8 mouse cellular contexts compared by ENCODE assay signal in the genomic region with DNA sequence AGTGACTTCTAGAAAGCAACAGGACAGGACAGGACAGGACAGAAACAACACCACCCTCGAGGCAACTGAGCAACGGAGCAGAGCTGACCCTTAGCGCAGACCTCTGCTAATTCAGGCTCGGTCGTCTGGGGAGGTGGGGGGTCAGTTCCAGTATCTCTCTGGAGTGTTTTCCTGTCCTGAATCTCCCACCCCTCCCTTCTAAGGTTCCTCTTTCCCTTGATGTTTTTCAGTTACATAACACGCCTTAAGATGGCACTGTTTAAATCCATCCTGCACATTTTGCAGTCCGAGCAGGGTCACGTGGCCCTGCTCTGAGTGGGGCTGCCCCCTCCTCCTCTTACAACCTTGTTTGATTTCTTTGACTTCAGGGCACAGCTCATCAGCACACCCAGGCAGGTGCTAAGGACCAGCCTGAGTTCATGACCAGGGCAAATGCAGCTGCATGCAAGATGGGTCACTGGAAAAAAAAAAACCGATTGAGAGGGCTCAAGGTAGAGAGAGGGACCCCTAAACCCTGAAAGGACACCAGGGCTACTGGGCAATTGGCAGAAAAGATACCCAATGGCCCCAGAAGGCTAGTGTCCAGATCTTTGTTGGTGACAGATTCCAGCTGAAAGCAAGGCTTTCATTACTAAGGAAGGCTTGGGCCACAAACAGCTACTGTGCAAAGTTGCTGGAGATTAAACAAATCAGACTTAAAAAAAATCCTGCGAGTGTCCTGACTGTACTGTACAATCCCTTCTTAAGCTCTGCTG. TPM values are rescaled to one million over a fixed set of nuclear protein-coding genes. Genes with fewer than 3 reads are reported as not detected.
DNase-seq lines count a peak whose midpoint lies in the region; ATAC-seq and TF ChIP-seq lines count a peak whose summit lies in the region.

No protein-coding gene starts in this region.

- WGBS in kidney, embryonic 14.5 days: 5% methylated on average over 10 of the region's 10 CpGs
- 8% methylated on average over 10 of the region's 10 CpGs for WGBS in forebrain, embryonic 14.5 days
- 4% methylated on average over 10 of the region's 10 CpGs for WGBS in midbrain, embryonic 16.5 days

- TF ChIP-seq POLR2A in brain, embryonic 14.5 days (IDR thresholded peaks at IDR 0.05; ENCODE audit: borderline replicate concordance, extremely low read depth, insufficient read depth, insufficient read length, poor library complexity, severe bottlenecking): no peak

- H3K27ac ChIP-seq in kidney, embryonic 14.5 days (ENCODE audit: low read depth, low read length): no peak overlapping the region
- H3K27ac ChIP-seq in forebrain, embryonic 14.5 days (ENCODE audit: low read depth, low read length): no peak overlapping the region
- no peak overlapping the region for H3K27ac ChIP-seq in midbrain, embryonic 16.5 days (ENCODE audit: low read length)

- no peaks in the 10 kb centered on the region for H3K36me3 ChIP-seq in kidney, embryonic 14.5 days (ENCODE audit: control insufficient read depth, insufficient read depth, low read length)
- no peaks in the 10 kb centered on the region; the same call in 1 of the 2 replicates for H3K36me3 ChIP-seq in forebrain, embryonic 14.5 days (ENCODE audit: control insufficient read depth, insufficient read depth, low read length)
- no peaks in the 10 kb centered on the region for H3K36me3 ChIP-seq in midbrain, embryonic 16.5 days (ENCODE audit: control insufficient read depth, insufficient read depth, low read length)

- peaks cover 73% of the 10 kb centered on the region for H3K27me3 ChIP-seq in kidney, embryonic 14.5 days (ENCODE audit: control insufficient read depth, insufficient read depth, low read length)
- H3K27me3 ChIP-seq in forebrain, embryonic 14.5 days (replicated peaks; ENCODE audit: control insufficient read depth, insufficient read depth, low read length): peaks cover 34% of the 10 kb centered on the region
- peaks cover 13% of the 10 kb centered on the region for H3K27me3 ChIP-seq in midbrain, embryonic 16.5 days (ENCODE audit: control insufficient read depth, insufficient read depth, low read depth, low read length)

- peak; percentile 47; the same call in 1 of the 2 replicates for TF ChIP-seq CTCF in brain, embryonic 14.5 days (IDR thresholded peaks at IDR 0.05; ENCODE audit: borderline replicate concordance, extremely low read depth, insufficient read depth, insufficient read length)

- H3K4me1 ChIP-seq in kidney, embryonic 14.5 days (ENCODE audit: control insufficient read depth, insufficient read depth, low read length): peaks cover 40% of the 10 kb centered on the region
- peaks cover 13% of the 10 kb centered on the region for H3K4me1 ChIP-seq in forebrain, embryonic 14.5 days (ENCODE audit: control insufficient read depth, insufficient read depth, low read length)
- H3K4me1 ChIP-seq in midbrain, embryonic 16.5 days (ENCODE audit: control insufficient read depth, insufficient read depth, low read length): peaks cover 45% of the 10 kb centered on the region

- no peaks in the 10 kb centered on the region for H3K9me3 ChIP-seq in kidney, embryonic 14.5 days (ENCODE audit: control insufficient read depth, low read length)
- H3K9me3 ChIP-seq in forebrain, embryonic 14.5 days (replicated peaks; ENCODE audit: control insufficient read depth, low read length): no peaks in the 10 kb centered on the region
- no peaks in the 10 kb centered on the region for H3K9me3 ChIP-seq in midbrain, embryonic 16.5 days (replicated peaks; ENCODE audit: control insufficient read depth, low read length, poor library complexity, severe bottlenecking)

- no peak for DNase-seq in kidney, postnatal 14 days
- peak; percentile 72 for DNase-seq in brain, embryonic 14.5 days (ENCODE audit: low read depth)
- peak; percentile 65 for DNase-seq in forebrain, embryonic 14.5 days (ENCODE audit: low spot score)
- DNase-seq in layer of hippocampus, postnatal 10 days (ENCODE audit: low spot score in 2 of 2): no peak
- no peak for DNase-seq in ovary, postnatal 10 days (ENCODE audit: low spot score)

- H3K9ac ChIP-seq in kidney, embryonic 14.5 days (ENCODE audit: low read depth, low read length): no peak overlapping the region
- H3K9ac ChIP-seq in forebrain, embryonic 14.5 days (ENCODE audit: low read length): peak overlapping the region; percentile 84
- peak overlapping the region; percentile 84 for H3K9ac ChIP-seq in midbrain, embryonic 16.5 days (ENCODE audit: low read depth, low read length)

- H3K4me3 ChIP-seq in kidney, embryonic 14.5 days (ENCODE audit: low read length): peak overlapping the region; percentile 52; the same call in 1 of the 2 replicates
- H3K4me3 ChIP-seq in forebrain, embryonic 14.5 days (ENCODE audit: low read depth, low read length): peak overlapping the region; percentile 67
- peak overlapping the region; percentile 78 for H3K4me3 ChIP-seq in midbrain, embryonic 16.5 days (ENCODE audit: low read depth, low read length)

- no peak for ATAC-seq in kidney, embryonic 14.5 days (ENCODE audit: low FRiP score, low TSS enrichment)
- ATAC-seq in forebrain, embryonic 14.5 days: no peak
- ATAC-seq in midbrain, embryonic 16.5 days: no peak
- no peak for ATAC-seq in activated CD4-positive, CD25-positive, alpha-beta regulatory T cell, adult 4 months

- H3K4me2 ChIP-seq in kidney, embryonic 14.5 days (replicated peaks; ENCODE audit: low read depth, low read length): peak overlapping the region; percentile 99
- peak overlapping the region; percentile 99 for H3K4me2 ChIP-seq in forebrain, embryonic 14.5 days (ENCODE audit: low read length)
- peak overlapping the region; percentile 98 for H3K4me2 ChIP-seq in midbrain, embryonic 16.5 days (ENCODE audit: low read length)

RNA-seq across cellular contexts. Expression of a gene that starts 1.6 kb away (rescaled TPM):
- polyA plus RNA-seq in kidney, embryonic 14.5 days (2014; fragmentation: Nextera tagmentation; extraction: Ambion mirVana): 0.40 and 0.53 TPM in 2 replicates
- polyA plus RNA-seq in brain, embryonic 14.5 days (2012; rRNA removed): 9.2 and 14.7 TPM in 2 replicates
- 4.1 and 6.7 TPM in 2 replicates for polyA plus RNA-seq in forebrain, embryonic 14.5 days (2014; fragmentation: Nextera tagmentation; extraction: Ambion mirVana)
- 12.4 and 12.6 TPM in 2 replicates for polyA plus RNA-seq in midbrain, embryonic 16.5 days (2015; fragmentation: Nextera tagmentation; extraction: Ambion mirVana)
- not detected for polyA plus RNA-seq in activated CD4-positive, CD25-positive, alpha-beta regulatory T cell, adult 4 months (2017; shearing (Covaris generic))
- 100 to 1,000 TPM; 146 to 173 TPM for total RNA-seq in layer of hippocampus, postnatal 10 days (2021)

RNA-seq across cellular contexts. Expression of a gene that starts 54.8 kb away (rescaled TPM):
- polyA plus RNA-seq in kidney, embryonic 14.5 days (2014; fragmentation: Nextera tagmentation; extraction: Ambion mirVana): 14.6 and 18.4 TPM in 2 replicates
- polyA plus RNA-seq in brain, embryonic 14.5 days (2012; rRNA removed): 33.8 and 34.1 TPM in 2 replicates
- polyA plus RNA-seq in forebrain, embryonic 14.5 days (2014; fragmentation: Nextera tagmentation; extraction: Ambion mirVana): 15.9 and 18.0 TPM in 2 replicates
- polyA plus RNA-seq in midbrain, embryonic 16.5 days (2015; fragmentation: Nextera tagmentation; extraction: Ambion mirVana): 17.3 and 19.8 TPM in 2 replicates
- 10 to 100 TPM; 11.9 to 15.2 TPM for polyA plus RNA-seq in activated CD4-positive, CD25-positive, alpha-beta regulatory T cell, adult 4 months (2017; shearing (Covaris generic))
- total RNA-seq in layer of hippocampus, postnatal 10 days (2021): 10 to 100 TPM; 24.8 to 29.6 TPM

RNA-seq across cellular contexts. Expression of a gene that starts 56.8 kb away (rescaled TPM):
- 11.8 and 15.7 TPM in 2 replicates for polyA plus RNA-seq in kidney, embryonic 14.5 days (2014; fragmentation: Nextera tagmentation; extraction: Ambion mirVana)
- polyA plus RNA-seq in brain, embryonic 14.5 days (2012; rRNA removed): 23.4 and 34.4 TPM in 2 replicates
- polyA plus RNA-seq in forebrain, embryonic 14.5 days (2014; fragmentation: Nextera tagmentation; extraction: Ambion mirVana): 7.0 and 9.3 TPM in 2 replicates
- polyA plus RNA-seq in midbrain, embryonic 16.5 days (2015; fragmentation: Nextera tagmentation; extraction: Ambion mirVana): 9.9 and 10.4 TPM in 2 replicates
- 1 to 10 TPM; 6.1 to 6.6 TPM for polyA plus RNA-seq in activated CD4-positive, CD25-positive, alpha-beta regulatory T cell, adult 4 months (2017; shearing (Covaris generic))
- total RNA-seq in layer of hippocampus, postnatal 10 days (2021): 10 to 100 TPM; 50.2 to 61.3 TPM

Comparison
In these comparisons a context has a peak if more than half of its experiments do, and no peak if none do; other contexts are left out.
1. DNase-seq: peak in brain, embryonic 14.5 days (single experiment) and forebrain, embryonic 14.5 days (single experiment); none in kidney, postnatal 14 days (single experiment), layer of hippocampus, postnatal 10 days (0 of 2) and ovary, postnatal 10 days (single experiment).
2. Peak in every context shown above with its lines, with median percentiles within 50 percentile points of each other: H3K4me2 ChIP-seq and H3K4me3 ChIP-seq.